Mouse (Mus musculus) midbrain, embryonic 15.5 days (tissue): ENCODE measurements around the gene Alad. TPM values are rescaled to one million over a fixed set of nuclear protein-coding genes. Genes with fewer than 3 reads are reported as not detected.

Experiments used
- ATAC-seq: fragments of 200-750 bp; cut with Nextera tagmentation; replicated peaks from 2 replicates; pipeline ENCODE4 v1.8.0; 2017; ENCODE audit warnings: moderate TSS enrichment
- H3K27ac ChIP-seq: fragments of 300-500 bp; sonication (generic); 2 replicates; pipeline ENCODE4 v1.5.1; 2015; ENCODE audit warnings: mild to moderate bottlenecking, inconsistent platforms
- H3K27me3 ChIP-seq: fragments of 300-500 bp; sonication (generic); replicated peaks from 2 replicates; pipeline ENCODE4 v1.6.1; 2015; ENCODE audit warnings: inconsistent platforms
- H3K36me3 ChIP-seq: fragments of 300-500 bp; sonication (generic); replicated peaks from 2 replicates; pipeline ENCODE4 v1.6.1; 2015; ENCODE audit warnings: inconsistent platforms
- H3K4me1 ChIP-seq: fragments of 300-500 bp; sonication (generic); 2 replicates; pipeline ENCODE4 v1.6.1; 2015; ENCODE audit warnings: inconsistent platforms
- H3K4me2 ChIP-seq: fragments of 300-500 bp; sonication (generic); 2 replicates; pipeline ENCODE4 v1.6.1; 2015; ENCODE audit warnings: inconsistent platforms, mild to moderate bottlenecking, moderate library complexity
- H3K4me3 ChIP-seq: fragments of 300-500 bp; sonication (generic); 2 replicates; pipeline ENCODE4 v1.5.1; 2015; ENCODE audit warnings: mild to moderate bottlenecking, inconsistent platforms
- H3K9ac ChIP-seq: fragments of 300-500 bp; sonication (generic); 2 replicates; pipeline ENCODE4 v1.6.1; 2015; ENCODE audit warnings: mild to moderate bottlenecking, inconsistent platforms
- H3K9me3 ChIP-seq: fragments of 300-500 bp; sonication (generic); 2 replicates; pipeline ENCODE4 v1.6.1; 2016; ENCODE audit warnings: inconsistent platforms
- WGBS: fragments of 180-500 bp; shearing (Covaris S2); methylation state at CpG from one replicate; pipeline ENCODE4 v1.1.7; 2015; ENCODE audit warnings: mixed read lengths; 5-methylcytosine and 5-hydroxymethylcytosine counted together
- polyA plus RNA-seq: library from polyadenylated mRNA; unstranded; fragments of >200 nt; fragmentation: Nextera tagmentation; extraction: Ambion mirVana; gene quantifications from 2 replicates; pipeline ENCODE4 v1.2.1, GENCODE M21; 2015

The Alad gene
- polyA plus RNA-seq, 1 experiment from 2014 or later = 71.2 TPM

DNA sequence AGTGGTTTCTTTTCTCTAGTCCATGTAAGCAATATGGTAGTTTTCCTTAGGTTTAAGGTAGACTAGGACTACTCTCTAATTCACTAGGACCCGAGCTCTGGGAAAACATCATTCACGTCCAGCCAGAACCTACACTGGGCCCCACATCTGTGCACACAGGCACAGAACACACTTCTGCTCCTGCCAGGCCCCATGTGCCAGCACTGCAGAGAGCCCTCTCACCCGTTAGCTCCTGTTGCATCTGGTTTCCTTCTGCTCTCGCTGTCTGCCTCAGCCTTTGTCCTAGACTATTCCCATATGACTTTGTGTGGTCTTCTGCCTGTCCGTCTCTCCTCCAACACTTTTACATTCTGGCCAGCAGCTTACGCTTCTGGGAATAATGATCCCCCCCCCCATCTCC, 14.0 kb upstream of the Alad start:
- H3K36me3 ChIP-seq = no peaks in the 10 kb centered on the region
- WGBS = 77% methylated on average over 6 of the region's 6 CpGs
- no peaks in the 10 kb centered on the region for H3K9me3 ChIP-seq

DNA sequence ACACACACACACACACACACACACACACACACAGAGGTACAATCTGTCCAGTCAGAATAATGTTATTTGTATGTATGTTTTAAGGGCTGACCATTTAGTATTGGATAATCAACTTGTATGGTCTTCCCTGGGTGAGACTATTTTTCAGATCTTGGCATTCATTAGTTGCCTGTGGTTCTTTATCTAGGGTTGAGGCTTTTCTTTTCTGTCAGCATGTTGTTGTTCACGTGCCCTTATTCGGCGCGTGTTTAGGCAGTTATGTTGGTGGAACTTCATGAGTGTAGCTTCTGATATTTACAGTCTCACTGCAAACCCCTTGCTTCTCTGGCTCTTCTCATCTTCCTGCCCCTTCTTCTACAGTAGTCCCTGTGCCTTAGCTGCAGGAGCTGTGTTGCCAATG, 7.9 kb upstream of the Alad start:
- no peak overlapping the region for H3K9ac ChIP-seq
- H3K27me3 ChIP-seq = no peaks in the 10 kb centered on the region
- 92% methylated on average over 4 of the region's 4 CpGs for WGBS

More for the DNA sequence above, 14.0 kb upstream of the Alad start:
- no peak for ATAC-seq
- H3K4me2 ChIP-seq = no peak overlapping the region
- H3K4me3 ChIP-seq = no peak overlapping the region
- no peaks in the 10 kb centered on the region for H3K27me3 ChIP-seq
- H3K27ac ChIP-seq = no peak overlapping the region
- no peaks in the 10 kb centered on the region for H3K4me1 ChIP-seq
- no peak overlapping the region for H3K9ac ChIP-seq

DNA sequence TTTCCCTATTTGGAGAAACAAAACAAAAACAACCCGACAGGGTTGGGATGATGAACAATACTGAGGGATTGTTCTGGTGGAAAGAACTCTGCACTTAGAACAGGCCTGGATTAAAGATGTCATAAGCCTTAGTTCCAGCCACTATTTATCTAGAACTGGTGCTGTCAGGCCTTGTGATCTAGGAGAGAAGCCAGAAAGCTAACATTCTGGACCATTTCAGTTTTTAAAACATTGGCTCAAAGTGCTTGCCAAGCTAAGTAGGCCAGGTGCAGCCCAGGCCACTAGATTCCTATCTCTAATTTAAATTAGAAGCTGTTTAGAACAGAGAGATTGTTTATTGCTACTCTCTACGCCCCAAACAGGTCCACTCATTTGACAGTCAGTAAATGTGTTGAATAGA, 6.5 kb upstream of the Alad start:
- Histone ChIP-seq H3K27me3 (no peaks in the 10 kb centered on the region), H3K27ac (no peak overlapping the region), H3K36me3 (no peaks in the 10 kb centered on the region), H3K4me1 (peaks cover 12% of the 10 kb centered on the region), H3K9me3 (no peaks in the 10 kb centered on the region), H3K9ac (no peak overlapping the region), H3K4me3 (no peak overlapping the region), H3K4me2 (no peak overlapping the region)
- no peak for ATAC-seq
- 67% methylated on average over 2 of the region's 2 CpGs for WGBS

More for the DNA sequence above, 7.9 kb upstream of the Alad start:
- peaks cover 12% of the 10 kb centered on the region for H3K4me1 ChIP-seq
- no peak overlapping the region for H3K4me3 ChIP-seq
- no peak overlapping the region for H3K4me2 ChIP-seq
- H3K36me3 ChIP-seq = no peaks in the 10 kb centered on the region
- no peak overlapping the region for H3K27ac ChIP-seq
- ATAC-seq = no peak
- H3K9me3 ChIP-seq = no peaks in the 10 kb centered on the region

DNA sequence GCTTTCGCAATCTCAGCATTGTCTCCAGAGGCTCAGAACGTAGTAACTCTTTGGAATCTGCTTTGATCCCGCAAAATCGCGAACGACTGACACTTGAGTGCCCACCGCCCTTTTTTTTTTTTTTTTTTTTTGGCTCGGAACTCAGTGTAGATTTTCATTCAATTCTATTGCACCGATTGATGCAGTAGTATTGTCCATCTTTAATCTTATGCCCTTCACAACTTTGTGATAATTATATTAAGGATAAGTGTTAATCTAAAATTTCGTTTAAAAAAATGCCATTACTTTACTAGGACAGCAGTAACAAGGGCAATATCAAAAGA, 5.7 kb upstream of the Alad start:
- WGBS = 0% methylated on average over 10 of the region's 10 CpGs
- ATAC-seq = no peak
- Histone ChIP-seq H3K4me1 (peaks cover 17% of the 10 kb centered on the region), H3K36me3 (no peaks in the 10 kb centered on the region), H3K9ac (peak overlapping the region; percentile 85; the same call in 1 of the 2 replicates), H3K27me3 (no peaks in the 10 kb centered on the region), H3K4me3 (peak overlapping the region; percentile 75), H3K4me2 (peak overlapping the region; percentile 93), H3K9me3 (no peaks in the 10 kb centered on the region), H3K27ac (peak overlapping the region; percentile 98; the same call in 1 of the 2 replicates)

DNA sequence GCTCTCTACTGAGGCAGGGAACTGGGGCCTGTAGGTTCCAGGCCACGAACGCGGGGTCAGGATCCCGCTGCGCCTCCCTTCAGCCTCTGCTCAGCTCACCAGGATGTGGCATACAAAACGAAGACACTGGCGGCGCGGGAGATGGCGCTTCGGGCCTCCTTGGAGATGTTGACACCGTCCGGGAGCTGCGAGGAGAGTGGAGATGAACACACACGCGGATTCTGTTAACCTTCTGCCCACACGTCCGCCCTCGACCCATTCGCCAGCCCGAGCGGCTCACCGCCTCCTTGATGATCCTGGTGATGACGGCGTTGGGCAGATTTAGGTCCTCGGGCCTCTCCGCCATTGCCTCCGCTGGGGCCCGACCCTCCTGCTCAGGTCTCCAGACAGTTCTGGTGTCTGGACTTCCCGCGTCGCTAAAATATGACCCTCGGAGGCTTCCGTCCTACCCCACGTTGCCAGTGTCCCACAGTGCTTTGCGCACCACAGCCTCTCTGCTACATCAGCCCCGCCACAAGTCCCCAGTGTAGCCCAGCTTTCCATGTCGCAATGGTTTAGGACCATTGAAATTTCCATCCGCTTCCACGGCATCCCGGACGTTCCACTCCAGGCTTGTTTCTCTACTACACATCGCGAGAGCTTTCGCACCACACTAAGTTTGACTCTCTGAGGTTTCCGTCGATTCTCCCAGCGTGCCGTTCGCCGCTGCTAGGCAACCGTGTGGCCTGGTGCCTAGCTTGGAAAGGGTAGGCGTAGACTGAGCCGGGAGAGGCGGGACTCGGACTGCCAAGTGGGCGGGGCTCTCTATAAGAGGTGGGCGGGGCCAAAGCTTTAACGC, 5.2 kb upstream of the Alad start, which contains the start of the genes Pole3 and 4933430I17Rik:
Gene Pole3 (minus strand): TSS at position 418 of the 838 bp plus-strand sequence.
Gene 4933430I17Rik (plus strand): TSS at position 719 of the 838 bp plus-strand sequence.
- peaks cover 21% of the 10 kb centered on the region for H3K4me1 ChIP-seq
- H3K36me3 ChIP-seq = no peaks in the 10 kb centered on the region
- WGBS = under 1% methylated on average over 59 of the region's 59 CpGs
- peak within 1 kb of the TSS; percentile 75 for H3K4me3 ChIP-seq
- H3K9me3 ChIP-seq = no peaks in the 10 kb centered on the region
- H3K4me2 ChIP-seq = peak within 1 kb of the TSS; percentile 93
- peak; percentile 99 for ATAC-seq
- H3K27me3 ChIP-seq = no peaks in the 10 kb centered on the region
- peak within 1 kb of the TSS; percentile 98 for H3K27ac ChIP-seq
- H3K9ac ChIP-seq = peak within 1 kb of the TSS; percentile 85

DNA sequence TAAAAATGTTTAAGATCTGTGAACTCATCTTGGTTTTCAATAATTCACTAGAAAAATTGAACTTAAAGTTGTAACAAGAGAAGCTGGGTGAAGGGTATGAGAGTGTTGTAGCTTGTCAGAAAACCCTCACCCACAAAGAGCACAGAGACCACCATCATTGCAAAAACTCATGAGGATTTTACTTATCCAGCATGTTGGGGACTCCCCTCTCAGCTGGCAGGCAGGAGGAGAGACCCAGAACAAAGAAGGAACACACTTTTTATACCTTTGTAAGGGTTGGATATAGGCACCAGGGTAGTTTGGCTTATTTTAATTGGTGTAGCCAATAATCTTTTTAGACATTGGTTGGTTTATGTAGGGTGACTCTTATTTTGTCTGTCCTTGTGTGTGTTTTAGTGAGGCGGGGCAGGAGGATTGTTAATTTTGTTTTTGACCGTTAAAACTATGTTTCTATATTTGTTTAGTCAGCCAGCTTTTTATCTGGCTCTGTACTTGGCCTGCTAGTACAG, 1.2 kb upstream of the Alad start:
- peak overlapping the region; percentile 79 for H3K4me2 ChIP-seq
- no peak overlapping the region for H3K27ac ChIP-seq
- no peaks in the 10 kb centered on the region for H3K9me3 ChIP-seq
- no peak overlapping the region for H3K4me3 ChIP-seq
- H3K36me3 ChIP-seq = no peaks in the 10 kb centered on the region
- no peak for ATAC-seq
- H3K9ac ChIP-seq = no peak overlapping the region
- peaks cover 34% of the 10 kb centered on the region for H3K4me1 ChIP-seq
- H3K27me3 ChIP-seq = no peaks in the 10 kb centered on the region
- WGBS = 93% methylated on average over 2 of the region's 2 CpGs

DNA sequence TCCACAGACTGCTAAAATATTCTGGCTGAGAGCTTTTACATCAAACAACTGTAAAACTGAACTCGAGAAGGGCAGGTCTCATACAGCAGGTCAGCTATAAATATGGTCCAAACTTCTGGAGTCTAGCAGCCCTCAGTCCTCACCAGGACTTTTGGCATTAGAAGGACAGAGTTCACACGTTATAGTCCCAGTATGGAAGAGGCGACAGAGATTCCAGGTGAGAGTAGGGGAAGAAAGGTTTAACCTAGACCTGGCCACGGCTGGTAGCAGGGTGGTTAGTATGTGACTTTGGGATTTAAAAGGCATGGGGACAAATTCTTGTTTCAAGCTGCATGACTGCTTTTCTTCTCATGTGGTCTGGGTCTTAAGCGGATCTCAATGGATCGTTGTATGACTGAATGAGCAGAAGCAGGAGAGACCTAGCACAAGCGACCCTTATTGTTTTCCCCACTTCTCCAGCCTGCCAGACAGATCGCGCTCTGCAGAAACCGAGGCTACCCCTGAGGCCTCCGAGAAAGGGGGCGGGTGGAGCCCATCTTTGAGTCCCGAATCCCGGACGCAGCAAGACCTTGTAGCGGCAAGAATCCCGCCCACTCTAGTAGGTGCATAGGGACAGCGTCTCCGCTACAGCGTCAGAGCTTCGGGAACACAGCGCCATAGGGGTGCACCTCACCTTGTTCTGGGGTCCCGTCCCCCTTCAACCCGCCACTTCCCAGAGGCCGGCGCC, 433 bp downstream of the Alad start:
- Histone ChIP-seq H3K27ac (peak overlapping the region; percentile 79), H3K4me2 (peak overlapping the region; percentile 79), H3K4me1 (peaks cover 31% of the 10 kb centered on the region), H3K36me3 (no peaks in the 10 kb centered on the region), H3K9ac (peak overlapping the region; percentile 91), H3K27me3 (no peaks in the 10 kb centered on the region), H3K4me3 (peak overlapping the region; percentile 82), H3K9me3 (no peaks in the 10 kb centered on the region)
- under 1% methylated on average over 26 of the region's 26 CpGs for WGBS
- peak; percentile 85 for ATAC-seq

DNA sequence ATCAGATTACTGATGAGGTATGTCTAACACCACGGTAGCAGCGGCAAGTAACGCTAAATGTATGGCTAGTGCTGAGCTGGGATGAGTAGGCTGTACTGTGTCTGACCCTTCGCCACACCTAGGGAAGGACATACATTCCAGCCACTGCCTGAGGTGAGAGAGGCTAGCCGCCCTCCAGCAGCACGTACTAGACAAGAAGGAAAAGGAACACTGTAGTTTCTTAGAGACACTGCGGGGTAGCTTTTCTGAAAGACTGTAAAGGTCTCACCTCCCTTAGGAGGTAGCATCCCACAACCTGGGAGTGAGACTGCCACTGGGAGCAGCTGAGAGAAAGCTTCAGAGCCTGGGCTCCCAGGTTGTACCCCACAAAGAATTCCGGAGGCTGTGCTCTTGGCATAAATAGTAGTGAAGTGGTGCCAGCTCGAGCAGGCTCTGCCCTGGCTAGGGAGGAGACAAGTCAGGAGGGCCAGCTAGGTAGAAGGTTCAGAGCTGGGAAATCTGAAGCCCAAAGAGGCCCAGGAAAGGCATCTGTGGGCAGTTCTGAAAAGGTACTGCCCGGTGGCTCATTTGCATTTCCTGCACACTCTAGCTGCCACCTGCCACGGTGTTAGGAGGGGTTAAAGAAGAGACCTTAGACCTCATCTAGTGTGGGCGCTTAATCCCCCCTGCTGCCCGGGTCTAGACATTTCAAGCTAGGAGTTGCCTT, 1.1 kb downstream of the Alad start:
- H3K27ac ChIP-seq = 0 out of 2 replicates have a peak overlapping the region, but pooled peaks have one; percentile 79
- H3K4me1 ChIP-seq = peaks cover 23% of the 10 kb centered on the region
- peaks cover under 1% of the 10 kb centered on the region; the same call in 1 of the 2 replicates for H3K36me3 ChIP-seq
- WGBS = 53% methylated on average over 13 of the region's 13 CpGs
- H3K4me3 ChIP-seq = peak overlapping the region; percentile 82
- H3K9ac ChIP-seq = peak overlapping the region; percentile 91
- no peaks in the 10 kb centered on the region for H3K9me3 ChIP-seq
- H3K4me2 ChIP-seq = peak overlapping the region; percentile 79
- ATAC-seq = 0 out of 2 replicates have a peak, but pooled peaks have one; percentile 6
- no peaks in the 10 kb centered on the region for H3K27me3 ChIP-seq

DNA sequence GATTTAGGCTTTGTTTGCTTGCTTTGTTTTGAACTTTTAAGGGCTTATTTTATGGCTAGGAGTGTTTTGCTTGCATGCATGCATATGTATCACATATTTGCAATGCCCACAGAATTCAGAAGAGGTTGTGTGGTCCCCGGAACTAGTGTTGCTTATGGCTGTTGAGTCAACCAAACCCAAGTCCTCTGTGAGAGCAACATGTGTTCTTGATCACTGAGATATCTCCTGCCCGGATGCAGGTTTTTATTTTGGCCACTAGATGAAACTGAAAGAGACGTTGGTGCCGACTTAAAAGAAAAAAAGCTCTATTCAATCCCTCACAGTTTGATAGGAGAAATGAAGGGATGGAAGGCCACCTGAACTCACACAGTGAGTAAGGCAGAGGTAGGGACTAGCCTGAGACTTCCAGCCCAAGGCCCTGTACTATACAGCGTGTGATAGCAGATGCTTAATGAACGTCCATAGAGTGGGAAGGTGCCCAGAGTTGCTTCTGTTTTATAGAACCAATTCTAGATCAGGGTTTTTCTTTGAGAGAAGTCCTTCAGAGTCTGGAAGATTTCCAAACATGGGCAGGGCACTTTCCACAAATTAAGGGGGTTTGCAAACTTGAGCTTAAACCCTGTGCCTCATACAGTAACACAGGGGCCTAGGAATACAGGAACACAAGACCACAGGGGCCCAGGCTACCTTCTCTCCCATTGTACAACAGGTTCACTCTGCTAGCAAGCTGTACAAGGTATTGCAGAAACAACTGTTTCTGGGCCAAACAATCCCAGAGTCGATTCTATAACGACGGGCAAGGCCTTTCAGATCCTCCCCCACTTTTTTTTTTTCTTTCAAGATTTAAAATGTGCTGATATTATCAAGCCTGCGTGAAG, 1.9 kb downstream of the Alad start:
- H3K4me2 ChIP-seq = no peak overlapping the region
- ATAC-seq = no peak
- 83% methylated on average over 10 of the region's 10 CpGs for WGBS

DNA sequence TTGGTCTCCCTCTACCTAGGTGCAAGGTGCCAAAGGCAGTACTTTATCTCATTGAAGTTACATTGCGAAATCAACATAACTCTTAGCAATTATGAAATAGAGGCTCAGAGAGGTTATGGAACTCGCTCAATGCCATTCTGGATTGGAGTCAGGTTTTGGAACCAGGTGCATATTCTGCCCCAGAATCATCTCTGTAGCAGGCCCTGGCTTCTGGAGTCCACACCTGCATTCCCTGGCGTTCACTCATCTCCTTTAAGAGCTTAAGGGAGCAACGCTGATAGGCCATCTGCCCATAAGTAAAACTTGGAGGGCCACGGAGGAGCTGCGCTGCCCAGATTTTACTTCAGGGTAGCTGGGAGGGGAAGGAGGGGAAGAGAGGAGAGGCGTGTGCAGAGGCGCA, 2.7 kb downstream of the Alad start:
- 93% methylated on average over 8 of the region's 8 CpGs for WGBS
- no peak overlapping the region for H3K9ac ChIP-seq

More for the DNA sequence above, 1.9 kb downstream of the Alad start:
- Histone ChIP-seq H3K36me3 (peaks cover 9% of the 10 kb centered on the region; the same call in 1 of the 2 replicates), H3K9me3 (no peaks in the 10 kb centered on the region), H3K4me1 (peaks cover 22% of the 10 kb centered on the region), H3K27me3 (no peaks in the 10 kb centered on the region), H3K9ac (no peak overlapping the region), H3K27ac (no peak overlapping the region), H3K4me3 (no peak overlapping the region)

DNA sequence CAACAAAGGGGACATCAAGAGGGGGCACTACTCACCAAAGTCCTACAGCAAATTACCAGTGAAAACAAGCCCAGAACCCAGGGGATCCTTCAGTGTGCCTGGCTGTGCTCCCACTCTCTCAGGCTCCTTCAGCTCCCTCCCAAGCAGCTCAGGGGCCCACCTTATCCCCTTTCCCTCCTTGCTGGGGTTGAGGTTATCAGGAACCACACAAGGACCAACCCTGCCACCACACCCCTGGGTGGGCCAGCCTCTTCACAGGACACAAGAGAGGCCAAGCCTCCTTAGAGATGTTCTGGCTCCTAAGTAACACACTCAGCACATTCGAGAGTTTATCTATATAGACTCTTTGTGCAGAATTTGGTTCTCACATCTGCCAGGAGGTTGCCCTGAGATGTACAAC, 3.1 kb downstream of the Alad start:
- Histone ChIP-seq H3K4me3 (no peak overlapping the region), H3K36me3 (peaks cover 19% of the 10 kb centered on the region), H3K9ac (no peak overlapping the region), H3K27ac (no peak overlapping the region), H3K4me2 (no peak overlapping the region), H3K27me3 (no peaks in the 10 kb centered on the region), H3K4me1 (peaks cover 22% of the 10 kb centered on the region), H3K9me3 (no peaks in the 10 kb centered on the region)
- no peak for ATAC-seq
- 97% methylated on average over 1 of the region's 1 CpGs for WGBS

More for the DNA sequence above, 2.7 kb downstream of the Alad start:
- no peak overlapping the region for H3K4me3 ChIP-seq
- ATAC-seq = no peak
- H3K27me3 ChIP-seq = no peaks in the 10 kb centered on the region
- no peaks in the 10 kb centered on the region for H3K9me3 ChIP-seq
- H3K4me1 ChIP-seq = peaks cover 22% of the 10 kb centered on the region
- H3K27ac ChIP-seq = no peak overlapping the region
- H3K36me3 ChIP-seq = peaks cover 15% of the 10 kb centered on the region; the same call in 1 of the 2 replicates
- H3K4me2 ChIP-seq = no peak overlapping the region
